Mouse (Mus musculus): Measurements from ENCODE around the gene Bloc1s6.

Gene Bloc1s6

DNA sequence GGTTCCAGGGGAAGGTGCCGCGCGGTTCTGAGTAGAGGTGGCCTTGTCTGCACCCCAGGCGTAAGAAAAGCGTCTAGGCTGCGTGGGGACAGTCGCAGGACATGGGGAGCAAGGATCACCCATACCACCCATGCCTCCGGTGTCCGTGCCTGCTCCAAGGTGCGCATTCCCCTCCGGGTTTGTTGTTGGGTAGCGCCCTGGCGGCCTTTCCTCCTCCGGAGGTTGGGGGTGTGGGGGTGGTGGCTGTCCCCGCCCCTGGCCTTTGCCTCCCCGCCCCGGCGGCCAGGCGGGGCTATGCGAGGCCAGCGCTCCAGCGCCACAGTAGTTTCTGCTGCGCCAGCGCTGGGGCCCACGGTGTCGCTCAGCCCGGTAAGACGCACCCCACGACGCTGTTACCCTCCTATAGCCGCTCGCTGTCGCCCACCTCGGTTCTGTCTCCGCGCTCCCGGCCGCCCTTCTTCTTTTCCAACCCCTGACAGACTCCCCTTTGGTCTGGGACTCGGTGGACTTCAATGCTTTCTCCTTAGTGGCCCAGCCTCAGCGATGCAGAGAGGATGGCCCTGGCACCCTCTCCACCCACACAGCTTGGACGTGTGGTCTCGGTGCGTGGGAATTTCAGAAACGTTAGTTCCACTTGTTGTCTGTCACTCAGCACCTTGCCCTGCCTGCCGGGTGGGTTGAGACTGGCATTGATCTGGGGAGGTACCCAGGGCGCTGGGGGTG lies 26.9 kb downstream of the Bloc1s6 start, which contains the start of gene Sqor:
TSS of gene Sqor (plus strand) at position 167 of the 723 bp plus-strand sequence.
- DNase-seq (ENCODE audit: low spot score), result peak; percentile 19

GRCm38 (mm10) chr2:122765794-122766145 lies 27.5 kb downstream of the Bloc1s6 start:
- DNase-seq (ENCODE audit: low spot score), result no peak

GRCm38 (mm10) chr2:122771002-122771401 lies 32.7 kb downstream of the Bloc1s6 start:
- DNase-seq (ENCODE audit: low spot score), result no peak

DNA sequence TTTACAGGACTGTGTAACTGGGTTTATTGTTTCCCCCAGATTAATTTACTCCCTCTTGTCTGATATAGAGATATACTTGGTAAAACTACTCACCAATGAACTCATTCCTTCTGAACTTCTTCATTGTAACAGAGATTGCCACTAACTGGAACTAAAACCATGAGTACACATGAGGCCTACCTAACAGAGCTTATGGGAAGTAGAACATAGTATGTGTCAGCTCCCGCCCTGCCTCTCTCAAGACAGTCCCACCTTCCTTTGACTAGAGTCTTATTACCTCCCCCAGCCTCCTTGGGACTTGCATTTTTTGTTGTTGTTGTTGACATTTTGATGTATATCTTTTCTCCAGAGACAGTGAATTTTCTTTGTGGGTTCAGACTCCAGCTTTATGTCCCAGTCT lies 34.6 kb downstream of the Bloc1s6 start:
- no peak for DNase-seq (ENCODE audit: low spot score)

DNA sequence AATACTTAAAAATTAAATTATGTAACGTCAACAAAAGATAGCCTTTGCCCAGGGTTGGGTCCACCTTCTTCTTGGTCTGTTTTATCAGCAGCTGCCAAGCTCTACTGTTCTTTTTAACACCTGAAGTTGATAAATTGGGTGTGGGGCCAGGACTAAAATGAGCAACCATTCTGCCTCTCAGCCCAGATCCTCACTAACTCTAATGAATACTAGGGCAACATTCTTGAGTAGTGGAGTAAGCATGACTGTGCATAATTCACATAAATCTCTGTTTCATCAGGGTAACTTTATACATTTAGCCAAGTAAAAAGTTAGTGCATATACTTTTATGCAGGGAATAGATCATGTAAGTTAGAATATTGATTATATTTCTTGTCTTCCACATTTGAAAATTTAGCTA lies 37.2 kb downstream of the Bloc1s6 start:
- DNase-seq (ENCODE audit: low spot score), result no peak

GRCm38 (mm10) chr2:122776823-122777222 lies 38.5 kb downstream of the Bloc1s6 start:
- DNase-seq (ENCODE audit: low spot score), result no peak

DNA sequence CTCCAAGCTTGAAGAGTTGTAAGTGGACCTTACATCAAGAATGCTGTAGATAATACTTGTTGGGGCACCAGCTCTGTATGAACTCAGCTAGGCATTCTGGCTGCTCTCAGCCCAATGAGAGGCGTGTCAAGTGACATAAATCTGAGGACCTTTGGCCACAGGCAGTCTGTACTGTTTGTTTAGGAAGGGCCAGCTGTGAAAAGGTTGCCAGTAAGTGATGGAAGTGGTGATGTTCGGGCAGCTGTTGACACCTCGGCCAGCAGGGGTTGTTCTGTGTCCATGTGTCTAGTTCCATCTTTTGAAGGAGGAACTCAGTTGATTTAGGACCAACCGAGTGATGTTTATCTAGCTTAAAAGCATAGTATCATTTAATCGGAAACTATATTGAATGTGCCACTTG lies 41.7 kb downstream of the Bloc1s6 start:
- DNase-seq (ENCODE audit: low spot score), result no peak

GRCm38 (mm10) chr2:122780447-122780846 lies 42.1 kb downstream of the Bloc1s6 start:
- DNase-seq (ENCODE audit: low spot score), result no peak

GRCm38 (mm10) chr2:122781590-122782356 lies 43.5 kb downstream of the Bloc1s6 start:
- no peak for DNase-seq (ENCODE audit: low spot score)

GRCm38 (mm10) chr2:122783730-122784129 lies 45.4 kb downstream of the Bloc1s6 start:
- no peak for DNase-seq (ENCODE audit: low spot score)

DNA sequence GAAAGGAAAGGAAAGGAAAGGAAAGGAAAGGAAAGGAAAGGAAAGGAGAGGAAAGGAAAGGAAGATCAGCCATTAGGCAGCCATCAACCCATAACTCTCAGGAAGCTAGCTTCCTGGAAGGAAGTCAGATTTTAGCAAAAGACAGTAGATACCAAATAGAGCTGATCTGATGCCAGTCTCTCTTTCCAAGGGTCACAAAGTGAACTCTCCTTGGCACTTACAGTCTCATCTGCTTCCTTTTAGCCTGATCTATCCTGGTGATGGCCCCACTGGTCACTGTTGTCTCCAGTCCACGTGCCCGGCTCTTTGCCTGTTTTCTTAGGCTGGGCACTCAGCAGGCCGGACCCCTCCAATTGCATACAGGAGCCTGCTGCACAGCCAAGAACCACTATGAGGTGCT lies 46.4 kb downstream of the Bloc1s6 start:
- no peak for DNase-seq (ENCODE audit: low spot score)

- no peak for DNase-seq (ENCODE audit: low spot score)
Observed at GRCm38 (mm10) chr2:122786167-122786566, 47.9 kb downstream of the Bloc1s6 start.

DNA sequence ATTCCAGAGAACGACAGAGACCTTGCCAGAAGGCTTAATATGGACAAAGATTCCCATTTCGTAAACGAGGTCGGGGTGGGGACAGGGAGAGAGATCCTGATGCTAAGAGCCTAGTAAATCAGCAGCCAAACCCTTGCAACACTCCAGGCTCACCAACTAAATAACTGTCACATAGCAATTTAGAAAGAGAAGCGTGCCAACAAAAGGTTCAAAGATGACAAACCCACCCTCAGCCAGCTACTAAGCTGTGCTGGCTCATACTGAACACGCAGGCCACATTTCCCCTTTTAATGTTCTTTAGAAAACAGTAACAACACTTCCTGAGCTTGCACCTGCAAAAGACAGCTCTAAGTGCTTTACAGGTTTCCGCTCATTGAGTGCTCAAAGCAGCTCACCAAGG lies 51.0 kb downstream of the Bloc1s6 start:
- no peak for DNase-seq (ENCODE audit: low spot score)

DNA sequence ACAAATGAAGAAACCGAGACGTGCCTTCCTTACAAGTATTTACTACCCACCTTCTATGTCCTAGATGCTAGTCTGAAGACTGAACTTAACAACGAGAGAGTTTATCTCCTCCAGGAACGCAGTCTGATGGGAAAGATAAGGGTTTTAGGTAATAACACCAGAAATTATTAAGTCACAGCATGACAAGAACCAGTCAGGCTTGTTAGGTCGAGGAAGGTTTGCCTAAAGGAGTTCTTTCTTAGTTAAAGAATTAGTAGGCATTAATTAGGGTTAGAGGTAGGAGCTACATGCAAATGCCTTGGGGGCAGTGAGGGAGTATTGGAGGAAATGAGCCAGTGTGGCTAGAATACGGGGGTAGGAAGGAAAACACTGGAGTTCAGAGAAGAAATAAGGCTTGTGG lies 51.4 kb downstream of the Bloc1s6 start:
- no peak for DNase-seq (ENCODE audit: low spot score)

Measured in spleen, adult 12 weeks (tissue).